Mouse (Mus musculus): Measurements from ENCODE around the gene Hsd11b1.
"Not testable (repeated sequence)": the region's sequence is repeated elsewhere in the genome, so short reads cannot be mapped to it uniquely, and the experiment has no call there.

Gene Hsd11b1

DNA sequence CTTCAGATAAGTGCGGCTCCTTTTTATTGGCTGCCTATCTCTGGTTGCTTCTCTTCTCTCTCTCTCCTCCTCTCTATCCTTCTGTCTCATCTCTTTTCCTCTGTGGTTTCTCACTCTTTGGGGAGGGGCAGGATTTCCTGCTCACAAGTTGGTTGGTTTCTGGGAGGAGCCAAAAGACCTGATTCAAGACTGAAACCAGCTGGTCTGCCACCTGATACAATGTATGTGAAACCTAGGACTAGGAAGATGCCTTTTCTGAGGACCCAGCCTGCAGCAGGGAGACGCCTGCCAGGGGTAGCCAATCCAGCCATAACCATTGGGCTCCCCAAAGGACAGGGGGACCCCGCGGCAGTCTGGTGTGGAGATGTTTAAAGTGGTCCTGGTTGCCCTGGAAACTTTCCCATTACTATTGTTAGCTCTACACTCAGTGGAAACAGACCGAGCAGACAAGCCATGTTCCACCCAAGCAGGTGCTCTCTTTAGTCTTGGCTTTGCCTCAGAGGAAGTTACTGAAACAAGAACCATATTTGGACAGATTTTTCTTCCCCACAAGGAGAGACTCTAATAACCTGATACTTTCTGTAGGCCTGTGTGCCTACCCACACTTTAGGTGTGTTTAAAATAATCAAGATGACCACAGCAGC lies at the start of gene Hsd11b1:
Hsd11b1 (minus strand) TSS at position 121 of the 644 bp plus-strand sequence.
- DNase-seq (ENCODE audit: low read depth, low spot score): no peak

DNA sequence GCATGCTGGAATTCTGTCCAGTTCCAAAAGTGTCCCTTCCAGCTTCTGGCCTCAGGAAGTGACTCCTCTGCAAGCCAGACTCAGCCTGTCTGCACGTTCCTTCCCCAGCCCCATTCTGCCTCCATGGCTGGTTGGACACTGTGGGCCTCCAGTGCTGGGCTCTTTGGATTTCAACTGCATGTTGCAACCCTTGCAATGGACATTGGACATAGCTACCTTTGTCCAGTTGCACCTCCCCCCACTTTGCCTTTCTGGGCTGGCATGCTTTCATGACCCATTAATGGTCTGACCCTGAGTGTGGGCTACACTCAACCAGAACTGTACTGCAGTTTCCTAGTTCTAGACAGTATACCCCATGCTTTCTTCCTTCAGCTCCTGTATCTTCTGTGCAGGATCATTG lies 47.7 kb upstream of the Hsd11b1 start:
- DNase-seq (ENCODE audit: low read depth, low spot score): no peak

GRCm38 (mm10) chr1:193310519-193311085 lies 46.7 kb upstream of the Hsd11b1 start:
- DNase-seq (ENCODE audit: low read depth, low spot score): no peak

- no peak for DNase-seq (ENCODE audit: low read depth, low spot score)
Measured at GRCm38 (mm10) chr1:193309785-193310518, 46.1 kb upstream of the Hsd11b1 start.

- no peak for DNase-seq (ENCODE audit: low read depth, low spot score)
Measured at GRCm38 (mm10) chr1:193306832-193307231, 43.0 kb upstream of the Hsd11b1 start.

- DNase-seq (ENCODE audit: low read depth, low spot score): no peak
Measured at GRCm38 (mm10) chr1:193305386-193305785, 41.5 kb upstream of the Hsd11b1 start.

GRCm38 (mm10) chr1:193303096-193303495 lies 39.2 kb upstream of the Hsd11b1 start:
- DNase-seq (ENCODE audit: low read depth, low spot score): no peak

GRCm38 (mm10) chr1:193302093-193302405 lies 38.2 kb upstream of the Hsd11b1 start:
- DNase-seq (ENCODE audit: low read depth, low spot score): no peak

DNA sequence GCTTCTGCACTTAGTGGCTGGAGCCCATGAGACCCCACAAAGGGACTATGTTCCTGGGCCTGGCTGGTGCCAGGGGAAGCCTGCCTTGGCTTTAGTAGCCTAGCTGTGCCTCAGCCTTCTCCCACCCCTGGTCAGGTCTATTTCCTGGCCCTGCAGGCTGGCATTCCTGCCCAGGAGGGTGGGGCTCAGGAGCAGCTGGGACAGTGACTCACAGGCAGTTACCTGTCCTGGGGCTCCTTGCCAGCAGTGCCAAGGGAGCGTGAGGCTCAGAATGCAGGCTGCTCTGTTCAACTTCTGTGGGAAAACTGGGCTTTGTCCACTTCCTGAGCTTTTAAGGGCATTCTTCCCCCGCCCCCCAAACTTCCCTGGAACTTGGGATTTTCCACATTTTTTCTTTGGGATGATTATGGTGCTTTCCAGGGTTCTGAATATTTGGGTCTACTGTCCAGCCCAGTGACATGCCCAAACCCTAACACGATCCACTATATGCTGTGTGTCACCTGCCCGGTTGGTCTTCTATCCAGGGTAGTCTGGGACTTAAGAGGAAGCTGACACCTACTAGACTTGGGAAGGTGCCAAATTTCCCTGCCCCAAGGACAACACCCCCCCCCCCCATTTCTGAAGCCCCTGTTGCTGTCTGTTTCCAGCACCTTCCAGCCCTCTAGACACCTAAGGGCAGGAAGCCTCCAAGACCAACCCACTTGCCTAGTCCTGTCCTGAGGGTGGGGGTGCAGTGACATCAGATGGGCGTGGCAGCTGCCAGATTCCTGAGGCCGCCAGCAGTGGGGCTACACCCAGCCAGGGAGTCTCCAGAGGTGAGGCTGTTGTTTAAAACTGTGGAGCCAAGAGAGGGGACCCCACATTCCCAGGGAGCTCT lies 37.6 kb upstream of the Hsd11b1 start:
- no peak for DNase-seq (ENCODE audit: low read depth, low spot score)

GRCm38 (mm10) chr1:193299995-193300394 lies 36.1 kb upstream of the Hsd11b1 start:
- DNase-seq (ENCODE audit: low read depth, low spot score): no peak

DNA sequence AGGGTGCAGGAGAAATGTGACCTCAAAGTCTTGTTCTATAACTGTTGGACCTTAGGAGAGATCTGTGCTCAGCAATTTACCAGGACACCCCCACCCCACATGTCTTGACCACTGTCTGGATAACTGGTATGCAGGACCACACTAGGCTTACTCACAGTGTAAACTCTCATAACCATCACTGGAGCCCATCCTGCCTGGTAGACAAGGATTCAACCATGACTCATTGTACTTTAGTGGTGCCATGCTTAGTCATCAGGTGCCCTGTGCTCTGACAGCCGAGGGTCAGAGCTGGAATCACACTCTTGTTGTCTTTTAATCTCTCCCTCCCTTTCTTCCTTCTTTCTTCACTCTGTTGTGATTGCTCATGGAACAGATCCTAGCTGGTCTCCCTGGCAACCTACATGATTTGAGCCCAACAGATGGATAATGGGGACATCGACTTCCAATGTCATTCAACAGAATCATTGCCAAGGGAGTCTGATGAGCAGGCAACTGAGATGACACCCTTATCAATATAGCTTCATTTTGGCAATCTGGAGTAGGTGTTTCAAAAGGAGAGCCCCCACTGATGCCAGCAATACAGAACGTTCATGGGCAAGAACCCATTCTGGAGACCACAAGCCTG lies 34.4 kb upstream of the Hsd11b1 start:
- DNase-seq (ENCODE audit: low read depth, low spot score): no peak

GRCm38 (mm10) chr1:193295920-193296319 lies 32.0 kb upstream of the Hsd11b1 start:
- DNase-seq (ENCODE audit: low read depth, low spot score): no peak

GRCm38 (mm10) chr1:193293926-193294325 lies 30.1 kb upstream of the Hsd11b1 start:
- DNase-seq (ENCODE audit: low read depth, low spot score): no peak

GRCm38 (mm10) chr1:193293039-193293438 lies 29.2 kb upstream of the Hsd11b1 start:
- no peak for DNase-seq (ENCODE audit: low read depth, low spot score)

- no peak for DNase-seq (ENCODE audit: low read depth, low spot score)
Measured at GRCm38 (mm10) chr1:193290686-193291085, 26.8 kb upstream of the Hsd11b1 start.

DNA sequence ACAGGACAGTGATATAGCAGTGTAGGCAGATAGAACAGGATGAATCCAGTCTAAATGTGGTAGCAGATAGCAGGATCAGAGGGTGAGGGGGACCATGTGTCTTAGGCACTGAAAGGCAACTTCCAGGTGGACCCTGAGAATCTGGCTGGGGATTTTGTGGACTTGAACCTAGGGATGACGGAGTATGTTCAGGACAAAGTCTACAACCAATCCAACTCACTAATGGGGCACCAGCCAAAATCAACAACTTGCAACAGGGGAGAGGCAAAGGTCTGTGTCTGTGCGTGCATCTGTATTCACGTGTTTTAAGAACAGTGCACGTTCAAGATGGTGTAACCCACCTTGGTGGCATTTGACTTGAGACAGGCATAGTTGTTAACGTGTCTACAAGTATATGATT lies 26.0 kb upstream of the Hsd11b1 start:
- DNase-seq (ENCODE audit: low read depth, low spot score): no peak

DNA sequence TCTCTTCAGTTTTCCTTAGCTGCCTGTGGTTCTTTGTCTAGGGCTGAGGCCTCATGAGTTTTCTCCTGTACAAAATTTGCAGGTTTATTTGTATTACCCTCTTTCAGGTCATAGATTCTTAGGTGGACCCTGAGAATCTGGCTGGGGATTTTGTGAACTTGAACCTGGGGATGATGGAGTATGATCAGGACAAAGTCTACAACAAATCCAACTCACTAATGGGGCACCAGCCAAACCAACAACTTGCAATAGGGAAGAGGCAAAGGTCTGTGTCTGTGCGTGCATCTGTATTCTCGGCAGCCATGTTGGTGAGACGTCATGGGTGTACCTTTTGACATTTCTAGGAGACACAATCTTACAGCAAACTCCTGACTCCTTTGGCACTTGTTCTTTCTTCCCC lies 25.2 kb upstream of the Hsd11b1 start:
- no peak for DNase-seq (ENCODE audit: low read depth, low spot score)

DNA sequence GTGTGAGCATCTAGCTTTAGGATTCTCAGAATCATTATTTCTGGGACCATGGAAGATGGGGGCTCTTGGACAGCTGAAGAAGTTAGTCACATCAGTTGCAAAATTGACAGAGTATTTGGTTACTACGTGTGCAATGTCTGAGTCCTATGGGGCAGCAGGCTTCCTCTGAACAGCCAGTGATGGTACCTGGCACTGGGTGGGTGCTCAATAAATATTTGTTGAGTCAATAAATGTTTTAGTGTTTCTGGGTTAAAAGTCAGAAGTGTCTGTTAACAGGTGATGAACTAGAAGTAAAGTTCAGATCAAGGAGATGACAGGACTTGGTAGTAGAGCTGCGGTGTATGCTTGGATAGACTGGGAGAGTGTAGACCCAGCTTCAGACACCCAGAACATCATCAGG lies 23.7 kb upstream of the Hsd11b1 start:
- DNase-seq (ENCODE audit: low read depth, low spot score): no peak

- not testable (repeated sequence) for DNase-seq (ENCODE audit: low read depth, low spot score)
Measured at GRCm38 (mm10) chr1:193285766-193286325, 22.0 kb upstream of the Hsd11b1 start.

GRCm38 (mm10) chr1:193284228-193284779 lies 20.4 kb upstream of the Hsd11b1 start:
- DNase-seq (ENCODE audit: low read depth, low spot score): no peak

- DNase-seq (ENCODE audit: low read depth, low spot score): no peak
Measured at GRCm38 (mm10) chr1:193281344-193281743, 17.5 kb upstream of the Hsd11b1 start.

All from retina, adult 2 months (tissue).